Mouse (Mus musculus) heart, embryonic 12.5 days (tissue): ENCODE measurements around the gene Gfpt2. TPM values are rescaled to one million over a fixed set of nuclear protein-coding genes. Genes with fewer than 3 reads are reported as not detected.

Source experiments
- ATAC-seq: fragments of 200-750 bp; cut with Nextera tagmentation; 2 replicates; pipeline ENCODE4 v1.8.0; 2017; ENCODE audit warnings: moderate TSS enrichment, moderate library complexity; ENCODE audit not compliant: insufficient number of reproducible peaks, low FRiP score
- H3K27ac ChIP-seq: fragments of 300-500 bp; sonication (generic); 2 replicates; pipeline ENCODE4 v1.5.1; 2016; ENCODE audit warnings: mild to moderate bottlenecking, moderate library complexity; ENCODE audit not compliant: poor library complexity, severe bottlenecking
- H3K27me3 ChIP-seq: fragments of 300-500 bp; sonication (generic); replicated peaks from 2 replicates; pipeline ENCODE4 v1.6.1; 2016; ENCODE audit warnings: mild to moderate bottlenecking, moderate library complexity
- H3K36me3 ChIP-seq: fragments of 300-500 bp; sonication (generic); 2 replicates; pipeline ENCODE4 v1.6.1; 2016; ENCODE audit warnings: mild to moderate bottlenecking, moderate library complexity
- H3K4me1 ChIP-seq: fragments of 300-500 bp; sonication (generic); replicated peaks from 2 replicates; pipeline ENCODE4 v1.6.1; 2016; ENCODE audit warnings: mild to moderate bottlenecking
- H3K4me2 ChIP-seq: fragments of 300-500 bp; sonication (generic); 2 replicates; pipeline ENCODE4 v1.6.1; 2016; ENCODE audit warnings: mild to moderate bottlenecking, moderate library complexity
- H3K4me3 ChIP-seq: fragments of 300-500 bp; sonication (generic); 2 replicates; pipeline ENCODE4 v1.5.1; 2016; ENCODE audit warnings: mild to moderate bottlenecking
- H3K9ac ChIP-seq: fragments of 300-500 bp; sonication (generic); 2 replicates; pipeline ENCODE4 v1.6.1; 2016; ENCODE audit warnings: mild to moderate bottlenecking, moderate library complexity
- H3K9me3 ChIP-seq: fragments of 300-500 bp; sonication (generic); replicated peaks from 2 replicates; pipeline ENCODE4 v1.6.1; 2016; ENCODE audit warnings: mild to moderate bottlenecking, moderate library complexity
- WGBS: fragments of 180-500 bp; shearing (Covaris S2); methylation state at CpG from one replicate; pipeline ENCODE4 v1.1.7; 2016; 5-methylcytosine and 5-hydroxymethylcytosine counted together
- polyA plus RNA-seq: library from polyadenylated mRNA; unstranded; fragments of >200 nt; fragmentation: Nextera tagmentation; extraction: Ambion mirVana; gene quantifications from 2 replicates; pipeline ENCODE4 v1.2.1, GENCODE M21; 2016

The Gfpt2 gene
- polyA plus RNA-seq, 1 experiment from 2014 or later, result 13.9 TPM

GRCm38 (mm10) chr11:49820928-49821327 is 26.9 kb downstream of the Gfpt2 start:
- H3K27ac ChIP-seq, result no peak overlapping the region
- no peak overlapping the region for H3K4me3 ChIP-seq
- no peaks in the 10 kb centered on the region for H3K4me1 ChIP-seq
- peaks cover 30% of the 10 kb centered on the region for H3K36me3 ChIP-seq
- no peak overlapping the region for H3K4me2 ChIP-seq
- H3K9me3 ChIP-seq, result no peaks in the 10 kb centered on the region
- H3K9ac ChIP-seq, result no peak overlapping the region
- 83% methylated on average over 2 of the region's 2 CpGs for WGBS
- no peaks in the 10 kb centered on the region for H3K27me3 ChIP-seq
- ATAC-seq, result no peak

- no peaks in the 10 kb centered on the region for H3K4me1 ChIP-seq
- H3K27me3 ChIP-seq, result no peaks in the 10 kb centered on the region
- no peak overlapping the region for H3K9ac ChIP-seq
- H3K36me3 ChIP-seq, result peaks cover 30% of the 10 kb centered on the region
- WGBS, result 88% methylated on average over 2 of the region's 2 CpGs
- H3K4me3 ChIP-seq, result no peak overlapping the region
- H3K4me2 ChIP-seq, result no peak overlapping the region
- no peak overlapping the region for H3K27ac ChIP-seq
- ATAC-seq, result no peak
- no peaks in the 10 kb centered on the region for H3K9me3 ChIP-seq
Observed at GRCm38 (mm10) chr11:49821546-49821945, 27.6 kb downstream of the Gfpt2 start.

- no peak overlapping the region for H3K9ac ChIP-seq
- H3K4me1 ChIP-seq, result no peaks in the 10 kb centered on the region
- H3K4me3 ChIP-seq, result no peak overlapping the region
- H3K27me3 ChIP-seq, result no peaks in the 10 kb centered on the region
- 85% methylated on average over 2 of the region's 2 CpGs for WGBS
- H3K36me3 ChIP-seq, result peaks cover 32% of the 10 kb centered on the region
- ATAC-seq, result no peak
- no peak overlapping the region for H3K27ac ChIP-seq
- H3K4me2 ChIP-seq, result no peak overlapping the region
- no peaks in the 10 kb centered on the region for H3K9me3 ChIP-seq
Observed at GRCm38 (mm10) chr11:49822337-49822736, 28.4 kb downstream of the Gfpt2 start.

GRCm38 (mm10) chr11:49824896-49825295 is 30.9 kb downstream of the Gfpt2 start:
- 51% methylated on average over 2 of the region's 2 CpGs for WGBS
- Histone ChIP-seq H3K4me2 (no peak overlapping the region), H3K4me1 (0 out of 2 replicates have a peak, but pooled peaks cover 4% of the 10 kb centered on the region), H3K36me3 (peaks cover 28% of the 10 kb centered on the region), H3K9ac (no peak overlapping the region), H3K4me3 (no peak overlapping the region), H3K27me3 (no peaks in the 10 kb centered on the region), H3K27ac (no peak overlapping the region), H3K9me3 (no peaks in the 10 kb centered on the region)
- ATAC-seq, result no peak

- WGBS, result 57% methylated on average over 6 of the region's 6 CpGs
- Histone ChIP-seq H3K27ac (no peak overlapping the region), H3K36me3 (peaks cover 43% of the 10 kb centered on the region)
Observed at GRCm38 (mm10) chr11:49827243-49827642, 33.3 kb downstream of the Gfpt2 start.

GRCm38 (mm10) chr11:49829176-49829745 is 35.3 kb downstream of the Gfpt2 start:
- H3K36me3 ChIP-seq, result peaks cover 45% of the 10 kb centered on the region
- no peak for ATAC-seq

More at GRCm38 (mm10) chr11:49827243-49827642, 33.3 kb downstream of the Gfpt2 start:
- ATAC-seq, result no peak
- no peak overlapping the region for H3K4me3 ChIP-seq
- H3K9ac ChIP-seq, result no peak overlapping the region
- H3K4me2 ChIP-seq, result no peak overlapping the region
- H3K4me1 ChIP-seq, result 0 out of 2 replicates have a peak, but pooled peaks cover 4% of the 10 kb centered on the region
- no peaks in the 10 kb centered on the region for H3K27me3 ChIP-seq
- no peaks in the 10 kb centered on the region for H3K9me3 ChIP-seq

GRCm38 (mm10) chr11:49831980-49832379 is 38.0 kb downstream of the Gfpt2 start:
- Histone ChIP-seq H3K27ac (no peak overlapping the region), H3K4me3 (no peak overlapping the region), H3K9me3 (no peaks in the 10 kb centered on the region), H3K9ac (no peak overlapping the region), H3K4me1 (0 out of 2 replicates have a peak, but pooled peaks cover 4% of the 10 kb centered on the region), H3K27me3 (no peaks in the 10 kb centered on the region), H3K36me3 (peaks cover 45% of the 10 kb centered on the region), H3K4me2 (no peak overlapping the region)
- WGBS, result 82% methylated on average over 12 of the region's 12 CpGs
- ATAC-seq, result no peak

More at GRCm38 (mm10) chr11:49829176-49829745, 35.3 kb downstream of the Gfpt2 start:
- no peak overlapping the region for H3K4me3 ChIP-seq
- H3K4me1 ChIP-seq, result 0 out of 2 replicates have a peak, but pooled peaks cover 4% of the 10 kb centered on the region
- 54% methylated on average over 7 of the region's 7 CpGs for WGBS
- no peak overlapping the region for H3K9ac ChIP-seq
- no peaks in the 10 kb centered on the region for H3K9me3 ChIP-seq
- no peaks in the 10 kb centered on the region for H3K27me3 ChIP-seq
- H3K4me2 ChIP-seq, result no peak overlapping the region
- H3K27ac ChIP-seq, result peak overlapping the region; percentile 26; the same call in 1 of the 2 replicates

- whole genome bisulfite sequencing, result 74% methylated on average over 5 of the region's 5 CpGs
- H3K4me1 ChIP-seq, result peaks cover 12% of the 10 kb centered on the region
- H3K4me3 ChIP-seq, result no peak overlapping the region
- H3K27me3 ChIP-seq, result no peaks in the 10 kb centered on the region
- no peak for ATAC-seq
- H3K36me3 ChIP-seq, result peaks cover 45% of the 10 kb centered on the region
- H3K9ac ChIP-seq, result no peak overlapping the region
- no peak overlapping the region for H3K27ac ChIP-seq
- no peaks in the 10 kb centered on the region for H3K9me3 ChIP-seq
- H3K4me2 ChIP-seq, result no peak overlapping the region
Observed at GRCm38 (mm10) chr11:49832962-49833361, 39.0 kb downstream of the Gfpt2 start.

GRCm38 (mm10) chr11:49834248-49834647 is 40.3 kb downstream of the Gfpt2 start:
- Histone ChIP-seq H3K4me2 (no peak overlapping the region), H3K9me3 (no peaks in the 10 kb centered on the region), H3K9ac (no peak overlapping the region), H3K4me1 (peaks cover 15% of the 10 kb centered on the region), H3K4me3 (no peak overlapping the region), H3K27me3 (no peaks in the 10 kb centered on the region), H3K27ac (no peak overlapping the region), H3K36me3 (peaks cover 45% of the 10 kb centered on the region)
- no peak for ATAC-seq
- 83% methylated on average over 6 of the region's 6 CpGs for WGBS

- H3K27ac ChIP-seq, result no peak overlapping the region
- no peak overlapping the region for H3K9ac ChIP-seq
- no peak overlapping the region for H3K4me3 ChIP-seq
- no peaks in the 10 kb centered on the region for H3K9me3 ChIP-seq
- peaks cover 13% of the 10 kb centered on the region for H3K4me1 ChIP-seq
- no peak for ATAC-seq
- H3K4me2 ChIP-seq, result no peak overlapping the region
- no peaks in the 10 kb centered on the region for H3K27me3 ChIP-seq
- peaks cover 36% of the 10 kb centered on the region for H3K36me3 ChIP-seq
- WGBS, result 87% methylated on average over 11 of the region's 11 CpGs
Observed at GRCm38 (mm10) chr11:49835257-49835956, 41.4 kb downstream of the Gfpt2 start.

- ATAC-seq, result 0 out of 2 replicates have a peak, but pooled peaks have one; percentile 51
- Histone ChIP-seq H3K4me3 (no peak overlapping the region), H3K36me3 (peaks cover 22% of the 10 kb centered on the region), H3K9ac (no peak overlapping the region), H3K27ac (no peak overlapping the region), H3K4me1 (peaks cover 18% of the 10 kb centered on the region), H3K9me3 (no peaks in the 10 kb centered on the region), H3K27me3 (no peaks in the 10 kb centered on the region), H3K4me2 (no peak overlapping the region)
- WGBS, result 49% methylated on average over 13 of the region's 13 CpGs
Observed at GRCm38 (mm10) chr11:49837717-49838407, 43.9 kb downstream of the Gfpt2 start.
